ENCODE assay signal across 8 mouse cellular contexts in genomic region chr15:84212031-84212755, GRCm38 (mm10). TPM values are rescaled to one million over a fixed set of nuclear protein-coding genes. Genes with fewer than 3 reads are reported as not detected.
DNase-seq lines count a peak whose midpoint lies in the region; ATAC-seq and TF ChIP-seq lines count a peak whose summit lies in the region.

No protein-coding gene starts in this region.

- peak; percentile 65 for DNase-seq in MEL-GATA-1-ER (ENCODE audit: extremely low read depth, low read depth)
- peak; percentile 73 to 88 for DNase-seq in cerebellum, adult 2 months
- DNase-seq in hindbrain, embryonic 14.5 days (ENCODE audit: low spot score): peak; percentile 98
- peak; percentile 57 for DNase-seq in left cerebral cortex, adult 11 months (ENCODE audit: low spot score)
- peak; percentile 80 to 87 for DNase-seq in lung, postnatal 4 days
- DNase-seq in retina, postnatal 7 days (ENCODE audit: low read depth, low spot score): peak; percentile 82
- peak; percentile 75 for DNase-seq in urinary bladder, adult 2 months (ENCODE audit: low spot score)

- TF ChIP-seq CTCF in cerebellum, adult 2 months (IDR thresholded peaks at IDR 0.05; ENCODE audit: borderline replicate concordance, insufficient read depth, low read depth, low read length): peak; percentile 100

- H3K9ac ChIP-seq in hindbrain, embryonic 14.5 days: no peak overlapping the region

- TF ChIP-seq POLR2A in cerebellum, adult 2 months (IDR thresholded peaks at IDR 0.05; ENCODE audit: borderline replicate concordance, insufficient read depth, low read length): no peak

- H3K4me1 ChIP-seq in cerebellum, adult 2 months (ENCODE audit: control insufficient read depth, insufficient read depth, low read length): peaks cover 5% of the 10 kb centered on the region; the same call in 1 of the 2 replicates
- peaks cover 13% of the 10 kb centered on the region for H3K4me1 ChIP-seq in hindbrain, embryonic 14.5 days (replicated peaks; ENCODE audit: control insufficient read depth, insufficient read depth, low read length)

- H3K4me3 ChIP-seq in cerebellum, adult 2 months (replicated peaks; ENCODE audit: insufficient read depth, low read depth, low read length): no peak overlapping the region
- H3K4me3 ChIP-seq in hindbrain, embryonic 14.5 days (replicated peaks; ENCODE audit: low read length): no peak overlapping the region

- no peak overlapping the region for H3K4me2 ChIP-seq in hindbrain, embryonic 14.5 days (replicated peaks)

- peaks cover 48% of the 10 kb centered on the region for H3K36me3 ChIP-seq in hindbrain, embryonic 14.5 days (replicated peaks; ENCODE audit: control insufficient read depth, insufficient read depth)

- H3K27me3 ChIP-seq in cerebellum, adult 2 months (ENCODE audit: control insufficient read depth, insufficient read depth, low read length): no peaks in the 10 kb centered on the region
- H3K27me3 ChIP-seq in hindbrain, embryonic 14.5 days (ENCODE audit: control insufficient read depth, insufficient read depth, low read length): no peaks in the 10 kb centered on the region

- H3K9me3 ChIP-seq in hindbrain, embryonic 14.5 days (ENCODE audit: control insufficient read depth, low read length): no peaks in the 10 kb centered on the region

- 28% methylated on average over 6 of the region's 6 CpGs for WGBS in cerebellum, adult 2 months
- 44% methylated on average over 6 of the region's 6 CpGs for WGBS in hindbrain, embryonic 14.5 days

- peak; percentile 50 for ATAC-seq in frontal cortex, adult (ENCODE audit: low TSS enrichment)
- ATAC-seq in hindbrain, embryonic 14.5 days (ENCODE audit: low FRiP score): peak; percentile 51

- H3K27ac ChIP-seq in cerebellum, adult 2 months (ENCODE audit: insufficient read depth, low read length): no peak overlapping the region
- H3K27ac ChIP-seq in hindbrain, embryonic 14.5 days: no peak overlapping the region

RNA-seq across cellular contexts. Expression of gene Parvb, which starts 19.6 kb away (rescaled TPM):
- 16.4 and 18.1 TPM in 2 replicates for polyA plus RNA-seq in cerebellum, adult 2 months (2012; rRNA removed)
- polyA plus RNA-seq in hindbrain, embryonic 14.5 days (2014; fragmentation: Nextera tagmentation; extraction: Ambion mirVana): 4.1 and 5.1 TPM in 2 replicates
- 5.7 and 7.6 TPM in 2 replicates for polyA plus RNA-seq in urinary bladder, adult 2 months (2012; rRNA removed)

RNA-seq across cellular contexts. Expression of gene Samm50, which starts 20.2 kb away (rescaled TPM):
- 56.4 and 57.1 TPM in 2 replicates for polyA plus RNA-seq in cerebellum, adult 2 months (2012; rRNA removed)
- polyA plus RNA-seq in hindbrain, embryonic 14.5 days (2014; fragmentation: Nextera tagmentation; extraction: Ambion mirVana): 56.3 and 56.7 TPM in 2 replicates
- polyA plus RNA-seq in urinary bladder, adult 2 months (2012; rRNA removed): 15.2 and 28.2 TPM in 2 replicates

RNA-seq across cellular contexts. Expression of gene Pnpla3, which starts 44.6 kb away (rescaled TPM):
- 39.9 and 47.9 TPM in 2 replicates for polyA plus RNA-seq in cerebellum, adult 2 months (2012; rRNA removed)
- 3.4 and 4.2 TPM in 2 replicates for polyA plus RNA-seq in hindbrain, embryonic 14.5 days (2014; fragmentation: Nextera tagmentation; extraction: Ambion mirVana)
- polyA plus RNA-seq in urinary bladder, adult 2 months (2012; rRNA removed): 10.0 and 23.6 TPM in 2 replicates
